Mouse (Mus musculus): ENCODE measurements around the gene Ugcg. TPM values are rescaled to one million over a fixed set of nuclear protein-coding genes. Genes with fewer than 3 reads are reported as not detected.

Ugcg gene
- polyA plus RNA-seq, 1 experiment from 2014 or later = 9.0 TPM

DNA sequence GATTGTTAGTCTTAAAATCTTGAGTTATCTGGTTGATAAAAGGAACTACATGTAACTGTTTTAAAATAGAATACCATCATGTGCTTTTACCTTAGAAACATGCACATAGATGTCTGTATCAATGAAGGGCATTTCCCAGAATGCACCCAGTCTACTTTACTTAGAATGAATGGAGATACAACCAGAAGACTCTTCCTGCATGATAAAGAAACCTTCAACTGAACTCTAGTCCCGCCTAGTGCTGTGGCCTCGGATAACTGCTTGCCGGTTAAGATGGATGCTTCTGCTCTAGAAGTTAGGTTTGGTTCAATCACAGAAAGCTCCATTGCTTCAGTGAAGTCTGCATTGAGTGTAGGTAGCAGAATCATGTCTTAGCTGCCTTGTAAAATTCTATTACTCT, 26.5 kb downstream of the Ugcg start:
- 91% methylated on average over 3 of the region's 3 CpGs for WGBS

DNA sequence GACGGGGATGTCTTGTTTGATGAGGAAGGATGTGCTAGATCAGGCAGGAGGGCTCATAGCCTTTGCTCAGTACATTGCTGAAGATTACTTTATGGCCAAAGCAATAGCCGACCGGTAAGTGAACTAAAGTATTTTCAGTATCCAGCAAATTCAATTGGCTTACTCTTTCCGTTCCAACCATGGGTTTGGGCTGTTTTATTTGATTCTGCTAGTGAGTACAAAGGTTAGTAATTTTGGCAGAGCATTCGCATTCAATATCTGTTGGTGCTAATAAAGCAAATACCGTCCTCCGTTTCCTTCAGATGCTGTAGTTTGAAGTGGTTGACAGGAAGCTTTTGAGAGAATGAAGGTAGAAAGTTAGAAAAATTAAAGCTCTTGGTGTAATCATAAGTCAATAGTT, 28.0 kb downstream of the Ugcg start:
- Histone ChIP-seq H3K27ac (no peak overlapping the region), H3K36me3 (peaks cover 71% of the 10 kb centered on the region), H3K27me3 (ENCODE audit: insufficient read depth, poor library complexity, severe bottlenecking) (no peaks in the 10 kb centered on the region), H3K4me1 (replicated peaks) (no peaks in the 10 kb centered on the region), H3K4me3 (no peak overlapping the region), H3K9me3 (no peaks in the 10 kb centered on the region)
- no peak for DNase-seq (ENCODE audit: low spot score)
- WGBS = 96% methylated on average over 7 of the region's 7 CpGs

More for the DNA sequence above, 26.5 kb downstream of the Ugcg start:
- H3K9me3 ChIP-seq = no peaks in the 10 kb centered on the region
- no peaks in the 10 kb centered on the region for H3K27me3 ChIP-seq (ENCODE audit: insufficient read depth, poor library complexity, severe bottlenecking)
- H3K4me3 ChIP-seq = no peak overlapping the region
- no peak overlapping the region for H3K27ac ChIP-seq
- H3K4me1 ChIP-seq (replicated peaks) = no peaks in the 10 kb centered on the region
- H3K36me3 ChIP-seq = peaks cover 73% of the 10 kb centered on the region
- DNase-seq (ENCODE audit: low spot score) = no peak

DNA sequence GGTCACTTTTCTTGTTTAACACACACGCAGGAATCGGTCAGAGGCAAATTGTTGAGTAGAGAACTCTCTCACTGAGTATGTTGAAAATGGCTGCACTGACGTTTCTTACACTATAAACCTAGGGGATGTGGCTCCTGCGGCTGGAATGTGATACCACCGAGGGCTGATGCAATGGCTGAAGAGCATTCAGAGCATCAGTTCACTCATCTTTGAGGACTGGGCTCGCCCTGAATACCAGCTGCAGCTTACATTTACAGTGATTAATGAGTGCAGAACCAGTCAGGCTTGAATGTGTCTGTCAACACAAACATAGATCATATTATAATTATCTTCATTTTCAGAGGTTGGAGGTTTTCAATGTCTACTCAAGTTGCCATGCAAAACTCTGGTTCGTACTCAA, 29.1 kb downstream of the Ugcg start:
- Histone ChIP-seq H3K4me3 (no peak overlapping the region), H3K36me3 (peaks cover 76% of the 10 kb centered on the region), H3K27ac (no peak overlapping the region), H3K9me3 (no peaks in the 10 kb centered on the region), H3K4me1 (replicated peaks) (no peaks in the 10 kb centered on the region), H3K27me3 (ENCODE audit: insufficient read depth, poor library complexity, severe bottlenecking) (no peaks in the 10 kb centered on the region)
- no peak for DNase-seq (ENCODE audit: low spot score)
- 88% methylated on average over 7 of the region's 7 CpGs for WGBS

GRCm38 (mm10) chr4:59222226-59222625, 33.2 kb downstream of the Ugcg start:
- no peak for DNase-seq (ENCODE audit: low spot score)
- Histone ChIP-seq H3K4me1 (replicated peaks) (no peaks in the 10 kb centered on the region), H3K9me3 (no peaks in the 10 kb centered on the region), H3K27me3 (ENCODE audit: insufficient read depth, poor library complexity, severe bottlenecking) (no peaks in the 10 kb centered on the region), H3K36me3 (peaks cover 66% of the 10 kb centered on the region), H3K27ac (no peak overlapping the region), H3K4me3 (no peak overlapping the region)
- WGBS = 94% methylated on average over 9 of the region's 9 CpGs

DNA sequence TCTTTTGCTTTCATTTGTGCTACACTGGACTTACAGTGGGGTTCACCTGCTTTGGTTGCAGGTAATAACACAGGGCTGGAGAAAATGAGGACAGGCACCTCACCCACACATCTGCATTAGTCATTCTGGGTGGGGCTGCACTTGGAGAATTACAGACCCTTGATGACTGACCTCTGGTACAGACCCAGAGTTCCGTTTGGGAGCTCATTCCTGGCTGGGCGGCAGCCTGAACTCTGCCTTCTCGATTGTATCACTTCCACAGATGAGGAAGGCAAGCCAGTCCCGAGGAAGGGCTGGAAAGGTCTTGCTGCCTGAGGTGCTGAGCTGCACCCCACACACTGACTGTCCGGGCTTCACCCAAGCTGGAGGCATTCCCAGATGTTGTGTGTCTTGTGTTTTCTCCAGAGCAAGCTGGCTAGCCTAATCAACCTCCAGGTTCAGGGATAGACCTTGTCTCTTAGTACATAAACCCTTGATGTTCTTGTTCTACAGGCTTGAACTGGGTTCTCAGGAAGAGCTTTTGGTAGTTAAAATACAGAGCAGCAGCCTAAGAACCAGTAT, 34.1 kb downstream of the Ugcg start:
- 86% methylated on average over 5 of the region's 5 CpGs for WGBS

GRCm38 (mm10) chr4:59224889-59225288, 35.8 kb downstream of the Ugcg start:
- no peak overlapping the region for H3K4me3 ChIP-seq
- no peak for DNase-seq (ENCODE audit: low spot score)
- no peaks in the 10 kb centered on the region for H3K4me1 ChIP-seq (replicated peaks)
- H3K27me3 ChIP-seq (ENCODE audit: insufficient read depth, poor library complexity, severe bottlenecking) = no peaks in the 10 kb centered on the region
- H3K9me3 ChIP-seq = no peaks in the 10 kb centered on the region
- peaks cover 45% of the 10 kb centered on the region for H3K36me3 ChIP-seq
- no peak overlapping the region for H3K27ac ChIP-seq
- 92% methylated on average over 4 of the region's 4 CpGs for WGBS

More for the DNA sequence above, 34.1 kb downstream of the Ugcg start:
- Histone ChIP-seq H3K4me1 (replicated peaks) (no peaks in the 10 kb centered on the region), H3K27me3 (ENCODE audit: insufficient read depth, poor library complexity, severe bottlenecking) (no peaks in the 10 kb centered on the region), H3K36me3 (peaks cover 60% of the 10 kb centered on the region), H3K27ac (no peak overlapping the region), H3K9me3 (no peaks in the 10 kb centered on the region), H3K4me3 (no peak overlapping the region)
- no peak for DNase-seq (ENCODE audit: low spot score)

- Histone ChIP-seq H3K27ac (no peak overlapping the region), H3K4me1 (replicated peaks) (no peaks in the 10 kb centered on the region; the same call in 1 of the 2 replicates), H3K4me3 (no peak overlapping the region), H3K36me3 (peaks cover 34% of the 10 kb centered on the region), H3K27me3 (ENCODE audit: insufficient read depth, poor library complexity, severe bottlenecking) (no peaks in the 10 kb centered on the region), H3K9me3 (no peaks in the 10 kb centered on the region)
- no peak for DNase-seq (ENCODE audit: low spot score)
- 91% methylated on average over 9 of the region's 9 CpGs for WGBS
These were observed 38.0 kb downstream of the Ugcg start for GRCm38 (mm10) chr4:59227047-59227446.

- no peaks in the 10 kb centered on the region; the same call in 1 of the 2 replicates for H3K4me1 ChIP-seq (replicated peaks)
- no peak for DNase-seq (ENCODE audit: low spot score)
- H3K27ac ChIP-seq = no peak overlapping the region
- peaks cover 15% of the 10 kb centered on the region for H3K36me3 ChIP-seq
- no peak overlapping the region for H3K4me3 ChIP-seq
- H3K9me3 ChIP-seq = no peaks in the 10 kb centered on the region
- no peaks in the 10 kb centered on the region for H3K27me3 ChIP-seq (ENCODE audit: insufficient read depth, poor library complexity, severe bottlenecking)
These were observed 39.9 kb downstream of the Ugcg start for GRCm38 (mm10) chr4:59228951-59229350.

DNA sequence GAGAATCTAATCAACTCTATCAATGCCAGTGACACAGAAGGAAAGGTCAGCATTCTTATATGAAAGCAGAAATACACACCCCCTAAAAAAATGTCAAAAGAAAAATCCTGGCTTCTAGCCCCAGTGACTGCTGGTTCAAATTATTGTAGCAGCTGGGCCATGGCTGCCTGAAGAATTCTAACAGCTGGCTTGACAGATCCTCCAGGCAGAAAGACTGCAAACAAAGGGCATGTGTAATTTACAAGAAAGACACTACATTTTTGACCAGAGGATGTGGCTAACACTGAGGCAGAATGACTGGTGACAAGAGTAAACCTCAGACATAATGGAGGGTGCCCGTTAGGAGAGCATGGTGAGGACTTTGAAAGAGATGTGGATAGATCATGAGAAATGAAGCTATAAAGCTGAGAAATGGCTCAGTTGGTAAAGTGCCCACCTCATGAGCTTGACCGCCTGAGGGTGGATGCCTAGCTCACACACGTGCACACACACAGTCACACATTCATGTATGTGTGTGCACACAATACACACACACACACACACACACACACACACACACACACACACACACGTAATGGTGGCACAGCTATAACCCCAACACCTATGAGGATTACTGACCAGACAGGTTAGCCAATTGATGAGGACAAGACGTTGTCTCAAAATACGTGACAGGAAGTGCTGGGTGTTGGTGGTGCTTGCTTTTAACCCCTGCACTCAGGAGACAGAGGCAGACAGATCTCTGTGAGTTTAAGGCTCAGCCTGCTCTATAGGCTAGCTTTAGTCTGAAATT, 42.4 kb downstream of the Ugcg start:
- 92% methylated on average over 6 of the region's 6 CpGs for WGBS
- no peak for DNase-seq (ENCODE audit: low spot score)
- Histone ChIP-seq H3K9me3 (no peaks in the 10 kb centered on the region), H3K36me3 (no peaks in the 10 kb centered on the region), H3K27ac (no peak overlapping the region), H3K27me3 (ENCODE audit: insufficient read depth, poor library complexity, severe bottlenecking) (no peaks in the 10 kb centered on the region), H3K4me1 (replicated peaks) (no peaks in the 10 kb centered on the region; the same call in 1 of the 2 replicates), H3K4me3 (no peak overlapping the region)

GRCm38 (mm10) chr4:59234014-59234413, 45.0 kb downstream of the Ugcg start:
- no peaks in the 10 kb centered on the region for H3K9me3 ChIP-seq
- H3K27me3 ChIP-seq (ENCODE audit: insufficient read depth, poor library complexity, severe bottlenecking) = no peaks in the 10 kb centered on the region
- no peaks in the 10 kb centered on the region; the same call in 1 of the 2 replicates for H3K4me1 ChIP-seq (replicated peaks)
- H3K4me3 ChIP-seq = no peak overlapping the region
- DNase-seq (ENCODE audit: low spot score) = no peak
- WGBS = 92% methylated on average over 8 of the region's 10 CpGs
- H3K27ac ChIP-seq = no peak overlapping the region
- no peaks in the 10 kb centered on the region for H3K36me3 ChIP-seq

GRCm38 (mm10) chr4:59234451-59235216, 45.6 kb downstream of the Ugcg start:
- no peaks in the 10 kb centered on the region for H3K36me3 ChIP-seq
- peaks cover 4% of the 10 kb centered on the region; the same call in 1 of the 2 replicates for H3K4me1 ChIP-seq (replicated peaks)
- 89% methylated on average over 23 of the region's 23 CpGs for WGBS
- no peaks in the 10 kb centered on the region for H3K27me3 ChIP-seq (ENCODE audit: insufficient read depth, poor library complexity, severe bottlenecking)
- no peak overlapping the region for H3K4me3 ChIP-seq
- no peak overlapping the region for H3K27ac ChIP-seq
- H3K9me3 ChIP-seq = no peaks in the 10 kb centered on the region
- DNase-seq (ENCODE audit: low spot score) = no peak

GRCm38 (mm10) chr4:59236362-59236761, 47.3 kb downstream of the Ugcg start:
- Histone ChIP-seq H3K27me3 (ENCODE audit: insufficient read depth, poor library complexity, severe bottlenecking) (no peaks in the 10 kb centered on the region), H3K36me3 (no peaks in the 10 kb centered on the region), H3K9me3 (no peaks in the 10 kb centered on the region), H3K4me1 (replicated peaks) (peaks cover 7% of the 10 kb centered on the region; the same call in 1 of the 2 replicates), H3K4me3 (no peak overlapping the region), H3K27ac (no peak overlapping the region)
- WGBS = 91% methylated on average over 3 of the region's 3 CpGs
- no peak for DNase-seq (ENCODE audit: low spot score)

Data from hindbrain, embryonic 10.5 days (tissue).